In genomic region chr8:119847232-119847922, GRCm38 (mm10) we compare ENCODE assay signal across 21 mouse cellular contexts. TPM values are rescaled to one million over a fixed set of nuclear protein-coding genes. Genes with fewer than 3 reads are reported as not detected.
DNase-seq lines count a peak whose midpoint lies in the region; ATAC-seq lines count a peak whose summit lies in the region.
"Had no signal": no experiment of that assay in that cellular context is flagged by ENCODE, and none has a peak within 500 bp of the region (broad histone marks: within the 10 kb centered on the region; RNA-seq: fewer than 3 reads in every experiment).

No protein-coding gene starts in this region.

- H3K27ac ChIP-seq in lung, embryonic 15.5 days = peak overlapping the region; percentile 50; the same call in 1 of the 2 replicates
- no peak overlapping the region for H3K27ac ChIP-seq in stomach, embryonic 14.5 days (ENCODE audit: low read length)
- no peak overlapping the region for H3K27ac ChIP-seq in hindbrain, embryonic 12.5 days
- H3K27ac ChIP-seq: forebrain, embryonic 10.5 days; heart, embryonic 10.5 days; hindbrain, embryonic 14.5 days; intestine, embryonic 15.5 days had no signal

- no peaks in the 10 kb centered on the region; the same call in 1 of the 2 replicates for H3K27me3 ChIP-seq in lung, embryonic 15.5 days
- H3K27me3 ChIP-seq in stomach, embryonic 14.5 days (ENCODE audit: control insufficient read depth, insufficient read depth, low read length) = no peaks in the 10 kb centered on the region
- no peaks in the 10 kb centered on the region for H3K27me3 ChIP-seq in hindbrain, embryonic 12.5 days
- H3K27me3 ChIP-seq: intestine, embryonic 15.5 days had no signal

- H3K9ac ChIP-seq in lung, embryonic 15.5 days = no peak overlapping the region
- H3K9ac ChIP-seq in stomach, embryonic 14.5 days (replicated peaks; ENCODE audit: low read depth, low read length) = no peak overlapping the region
- no peak overlapping the region for H3K9ac ChIP-seq in hindbrain, embryonic 12.5 days
- H3K9ac ChIP-seq: hindbrain, embryonic 14.5 days; intestine, embryonic 15.5 days had no signal

- DNase-seq in lung, postnatal 25 days (ENCODE audit: low spot score) = no peak
- peak; percentile 56 for DNase-seq in ES-CJ7 (ENCODE audit: low read depth, low spot score)
- DNase-seq in ZHBTc4 (ENCODE audit: low read depth, low spot score) = peak; percentile 49
- no peak for DNase-seq in kidney, postnatal 10 days
- DNase-seq: adrenal gland, adult 2 months; adrenal gland, postnatal 36 days; cerebellum, adult 11 months; cerebellum, adult 9-10 months; cerebellum, postnatal 25 days; heart, adult 18-20 months; heart, postnatal 10 days; heart, postnatal 4 days had no signal

- H3K4me1 ChIP-seq in lung, embryonic 15.5 days = peaks cover 7% of the 10 kb centered on the region
- no peaks in the 10 kb centered on the region for H3K4me1 ChIP-seq in stomach, embryonic 14.5 days (ENCODE audit: control insufficient read depth, insufficient read depth, low read length)
- no peaks in the 10 kb centered on the region for H3K4me1 ChIP-seq in hindbrain, embryonic 12.5 days
- H3K4me1 ChIP-seq: intestine, embryonic 15.5 days had no signal

- peak; percentile 37; the same call in 1 of the 2 replicates for ATAC-seq in lung, embryonic 15.5 days (ENCODE audit: borderline replicate concordance, extremely low read depth, low FRiP score, low TSS enrichment)
- peak; percentile 15; the same call in 1 of the 2 replicates for ATAC-seq in stomach, embryonic 14.5 days (ENCODE audit: insufficient number of reproducible peaks, insufficient read depth, low FRiP score, low read depth)
- ATAC-seq in hindbrain, embryonic 12.5 days (ENCODE audit: low FRiP score) = no peak
- ATAC-seq: forebrain, embryonic 14.5 days; intestine, embryonic 15.5 days had no signal

- no peaks in the 10 kb centered on the region for H3K36me3 ChIP-seq in lung, embryonic 15.5 days
- no peaks in the 10 kb centered on the region for H3K36me3 ChIP-seq in stomach, embryonic 14.5 days (ENCODE audit: control insufficient read depth, insufficient read depth, low read length)
- H3K36me3 ChIP-seq in hindbrain, embryonic 12.5 days = no peaks in the 10 kb centered on the region
- H3K36me3 ChIP-seq: forebrain, embryonic 10.5 days; intestine, embryonic 15.5 days had no signal

- 60% methylated on average over 16 of the region's 16 CpGs for WGBS in lung, embryonic 15.5 days
- WGBS in stomach, embryonic 14.5 days = 80% methylated on average over 16 of the region's 16 CpGs
- WGBS in hindbrain, embryonic 12.5 days = 89% methylated on average over 16 of the region's 16 CpGs

- no peaks in the 10 kb centered on the region for H3K9me3 ChIP-seq in lung, embryonic 15.5 days
- no peaks in the 10 kb centered on the region for H3K9me3 ChIP-seq in stomach, embryonic 14.5 days (ENCODE audit: control insufficient read depth, low read depth, low read length)
- 0 out of 2 replicates have a peak, but pooled peaks cover 3% of the 10 kb centered on the region for H3K9me3 ChIP-seq in hindbrain, embryonic 12.5 days (replicated peaks)

- no peak overlapping the region for H3K4me3 ChIP-seq in lung, embryonic 15.5 days
- no peak overlapping the region for H3K4me3 ChIP-seq in stomach, embryonic 14.5 days (ENCODE audit: low read depth, low read length)
- no peak overlapping the region for H3K4me3 ChIP-seq in hindbrain, embryonic 12.5 days
- H3K4me3 ChIP-seq: erythroblast, embryonic 14.5 days; forebrain, embryonic 10.5 days; heart, embryonic 10.5 days; intestine, embryonic 15.5 days had no signal

- 0 out of 2 replicates have a peak overlapping the region, but pooled peaks have one; percentile 12 for H3K4me2 ChIP-seq in lung, embryonic 15.5 days
- H3K4me2 ChIP-seq in stomach, embryonic 14.5 days (replicated peaks; ENCODE audit: low read depth, low read length) = no peak overlapping the region
- H3K4me2 ChIP-seq in hindbrain, embryonic 12.5 days (replicated peaks) = no peak overlapping the region
- H3K4me2 ChIP-seq: hindbrain, embryonic 14.5 days; intestine, embryonic 15.5 days had no signal

RNA-seq across cellular contexts. Expression of gene Cotl1, which starts 7.0 kb away (rescaled TPM):
- polyA plus RNA-seq in lung, embryonic 15.5 days (2015; fragmentation: Nextera tagmentation; extraction: Ambion mirVana) = 65.8 and 68.1 TPM in 2 replicates
- polyA plus RNA-seq in stomach, embryonic 14.5 days (2014; fragmentation: Nextera tagmentation; extraction: Ambion mirVana) = 340 and 436 TPM in 2 replicates
- 115 and 142 TPM in 2 replicates for polyA plus RNA-seq in hindbrain, embryonic 12.5 days (2016; fragmentation: Nextera tagmentation; extraction: Ambion mirVana)

RNA-seq across cellular contexts. Expression of gene Klhl36, which starts 14.7 kb away (rescaled TPM):
- polyA plus RNA-seq in lung, embryonic 15.5 days (2015; fragmentation: Nextera tagmentation; extraction: Ambion mirVana) = 13.7 and 14.7 TPM in 2 replicates
- polyA plus RNA-seq in stomach, embryonic 14.5 days (2014; fragmentation: Nextera tagmentation; extraction: Ambion mirVana) = 11.2 and 15.6 TPM in 2 replicates
- 12.2 and 12.8 TPM in 2 replicates for polyA plus RNA-seq in hindbrain, embryonic 12.5 days (2016; fragmentation: Nextera tagmentation; extraction: Ambion mirVana)

Comparison
In these comparisons a context has a peak if more than half of its experiments do, and no peak if none do; other contexts are left out.
1. DNase-seq: peak in ES-CJ7 (single experiment) and ZHBTc4 (single experiment); none in lung, postnatal 25 days (single experiment) and kidney, postnatal 10 days (single experiment).